Mouse (Mus musculus) right cerebral cortex, postnatal 10 days (tissue): ENCODE measurements around the gene Pcsk5.

Experiments
- DNase-seq, 2 experiments: peaks; one replicate each; pipeline ENCODE4 v3.0.0; 2021; ENCODE audit warnings: low spot score in 2 of 2

Pcsk5 gene

GRCm38 (mm10) chr19:17572315-17572714, 265.1 kb downstream of the Pcsk5 start:
- DNase-seq = no peak

DNA sequence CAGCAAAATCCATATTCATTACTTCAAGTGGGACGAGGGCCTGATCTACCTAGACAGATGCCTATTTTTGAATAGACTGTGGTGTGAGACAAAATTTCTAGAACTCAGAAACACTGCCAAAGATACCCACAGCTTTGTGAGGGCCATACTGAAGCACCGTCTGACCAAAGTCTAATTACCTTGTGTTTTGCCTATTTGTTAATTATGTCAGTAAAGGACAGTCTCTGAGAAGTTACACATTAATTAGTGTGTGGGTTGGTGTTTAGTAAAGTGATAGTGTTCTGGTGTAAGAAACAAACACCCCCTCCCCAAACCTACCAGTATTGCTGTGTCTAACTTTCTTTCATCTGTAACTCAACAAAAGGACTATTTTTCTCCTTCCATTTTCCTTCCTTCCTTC, 266.5 kb downstream of the Pcsk5 start:
- DNase-seq = no peak

GRCm38 (mm10) chr19:17567264-17567663, 270.2 kb downstream of the Pcsk5 start:
- DNase-seq = no peak

GRCm38 (mm10) chr19:17566097-17566496, 271.3 kb downstream of the Pcsk5 start:
- DNase-seq = peak in 1 of 2 experiments; percentile 25

DNA sequence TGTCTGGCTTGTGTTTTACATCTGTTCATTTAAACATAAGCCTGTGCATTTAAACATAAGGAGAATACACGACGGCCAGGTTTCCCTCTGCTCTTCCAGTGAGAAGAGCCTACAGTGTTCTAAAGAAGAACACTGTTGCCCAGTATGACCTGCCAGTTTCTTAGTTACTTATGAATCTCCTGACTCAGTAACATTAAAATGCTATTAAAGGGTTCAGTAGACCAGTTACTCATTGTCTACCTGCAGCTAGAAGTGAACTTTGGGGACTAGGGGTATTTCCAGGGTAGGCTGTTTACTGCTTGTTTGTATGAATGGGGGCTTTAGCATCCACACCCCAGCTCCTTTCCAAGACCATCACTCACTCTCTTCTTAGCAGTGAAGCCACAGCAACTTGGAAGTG, 278.7 kb downstream of the Pcsk5 start:
- no peak for DNase-seq

- DNase-seq = no peak
Observed at GRCm38 (mm10) chr19:17555159-17555558, 282.3 kb downstream of the Pcsk5 start.

DNA sequence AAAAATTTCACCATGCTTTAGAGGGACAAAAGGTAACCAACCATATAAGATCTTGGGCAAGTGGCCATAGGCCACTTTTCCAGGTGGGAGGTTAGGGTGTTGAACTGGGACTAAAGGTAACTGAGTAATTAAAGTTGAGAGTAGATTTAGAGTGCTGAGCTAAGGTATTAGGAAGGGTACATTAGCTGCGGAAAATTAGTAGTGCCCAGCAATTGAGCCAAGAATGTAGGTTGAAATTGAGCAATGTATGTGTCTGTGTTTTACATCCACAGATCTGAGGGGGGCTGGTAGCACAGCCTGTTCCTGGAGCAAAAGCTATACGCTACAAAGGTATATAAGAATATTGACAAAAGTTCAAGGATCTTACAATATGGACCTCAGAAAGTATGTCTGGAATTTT, 282.9 kb downstream of the Pcsk5 start:
- DNase-seq = no peak

DNA sequence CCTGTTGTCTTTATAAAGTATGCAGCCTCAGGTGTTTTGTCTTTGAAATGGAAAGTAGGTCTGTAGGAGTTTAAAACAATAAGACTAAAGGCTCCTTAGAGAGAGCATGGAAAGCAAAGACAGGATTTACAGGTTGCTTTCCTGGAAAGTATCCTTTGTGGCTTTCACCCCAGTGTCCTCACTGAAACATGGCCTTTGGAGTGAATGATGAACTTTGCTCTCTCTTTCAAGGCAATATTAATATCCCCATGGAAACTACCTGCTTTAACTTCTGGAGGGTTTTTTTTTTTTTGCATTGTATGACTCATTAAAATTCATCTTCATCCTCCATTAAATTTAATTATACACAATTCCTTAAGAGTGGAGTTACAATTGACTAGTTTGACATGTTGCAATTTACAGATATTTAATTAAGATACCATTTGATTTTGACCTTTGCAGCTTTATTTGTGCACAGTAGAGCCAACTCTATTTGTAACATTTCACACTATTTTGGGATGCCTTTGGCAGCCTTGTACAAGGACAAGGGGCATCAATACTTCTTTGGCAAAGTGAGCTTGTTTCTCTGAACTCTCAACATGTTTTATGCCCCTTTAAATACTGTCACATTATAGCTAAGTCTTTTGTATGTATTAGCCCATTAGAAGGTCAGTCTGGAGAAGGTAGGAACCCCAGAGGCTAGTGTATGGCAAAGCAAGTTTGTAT, 283.9 kb downstream of the Pcsk5 start:
- DNase-seq = no peak

DNA sequence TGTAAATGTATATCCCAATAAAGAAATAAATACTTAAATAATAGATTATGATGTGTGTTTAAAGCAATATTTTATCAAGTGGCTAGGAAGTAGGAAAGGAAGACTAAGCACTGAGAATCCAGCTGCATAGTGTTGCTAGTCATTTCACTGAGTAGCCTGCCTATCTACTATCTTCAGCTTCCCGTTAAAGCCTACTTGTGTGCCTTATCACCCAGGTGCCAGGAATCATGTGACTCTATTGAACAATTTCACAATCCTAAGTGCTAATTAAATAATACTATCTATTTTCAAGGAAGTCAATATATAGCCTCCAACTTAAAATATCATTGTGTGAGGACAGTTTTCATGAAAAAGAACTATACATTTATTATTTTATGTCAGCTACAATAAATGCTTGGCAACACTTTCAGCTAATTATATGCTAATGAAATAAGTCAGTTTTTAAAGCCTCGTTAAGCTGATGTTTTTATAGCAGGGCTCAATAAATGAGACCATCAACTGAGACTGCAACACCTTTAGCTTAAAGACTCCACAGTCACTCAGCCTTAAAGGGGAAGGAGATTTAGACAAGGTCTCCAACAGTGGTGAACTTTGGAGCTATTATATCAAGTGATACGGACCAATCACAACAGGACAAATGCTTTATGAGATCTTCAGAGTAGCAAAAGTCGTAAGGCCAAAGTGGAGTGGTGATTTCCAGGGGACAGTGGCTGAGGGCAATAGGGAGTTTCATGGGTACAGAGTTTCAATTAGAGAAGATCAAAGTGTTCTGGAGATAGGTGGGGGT, 308.5 kb downstream of the Pcsk5 start:
- no peak for DNase-seq

DNA sequence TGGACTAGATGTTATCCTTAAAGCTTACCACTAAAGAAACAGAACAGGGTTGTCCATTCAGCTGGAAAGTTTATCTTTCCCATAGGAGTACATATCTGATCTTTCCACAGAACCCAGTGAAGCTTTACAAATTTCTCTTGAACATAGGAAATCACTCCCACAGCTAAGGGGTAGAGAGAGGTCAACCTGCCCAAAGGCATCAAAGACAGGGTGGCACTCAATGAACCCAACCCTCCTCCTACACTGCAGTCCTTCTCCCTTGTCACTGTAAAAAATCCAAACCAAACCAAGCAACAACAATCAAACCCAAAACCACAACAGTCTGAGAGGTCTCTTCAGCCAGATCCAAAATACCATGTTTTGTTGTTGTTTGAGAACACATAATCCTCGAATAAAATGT, 311.9 kb downstream of the Pcsk5 start:
- DNase-seq = no peak

GRCm38 (mm10) chr19:17514456-17514855, 323.0 kb downstream of the Pcsk5 start:
- DNase-seq = no peak

DNA sequence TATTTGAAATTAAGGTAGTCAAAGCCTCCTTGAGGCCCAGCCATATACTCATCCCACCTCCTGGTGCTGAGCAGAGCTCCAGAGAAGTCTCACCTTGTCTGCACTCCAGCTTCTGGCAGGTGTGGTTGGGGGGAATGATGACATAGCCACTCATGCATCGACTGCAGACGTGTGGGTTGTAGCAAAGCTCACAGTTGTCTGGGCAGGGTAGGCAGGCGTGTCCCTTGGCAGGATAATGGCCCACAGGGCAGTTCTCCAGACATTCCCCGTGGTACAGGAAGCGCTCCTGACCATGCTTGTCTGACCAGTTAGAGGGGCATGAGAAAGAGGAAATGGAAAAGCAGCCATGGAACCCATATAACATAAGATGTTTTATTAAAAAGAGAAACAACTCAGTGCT, 326.1 kb downstream of the Pcsk5 start:
- DNase-seq = no peak

GRCm38 (mm10) chr19:17504212-17504611, 333.2 kb downstream of the Pcsk5 start:
- no peak for DNase-seq

- DNase-seq = no peak
Observed at GRCm38 (mm10) chr19:17498586-17499235, 338.7 kb downstream of the Pcsk5 start.

DNA sequence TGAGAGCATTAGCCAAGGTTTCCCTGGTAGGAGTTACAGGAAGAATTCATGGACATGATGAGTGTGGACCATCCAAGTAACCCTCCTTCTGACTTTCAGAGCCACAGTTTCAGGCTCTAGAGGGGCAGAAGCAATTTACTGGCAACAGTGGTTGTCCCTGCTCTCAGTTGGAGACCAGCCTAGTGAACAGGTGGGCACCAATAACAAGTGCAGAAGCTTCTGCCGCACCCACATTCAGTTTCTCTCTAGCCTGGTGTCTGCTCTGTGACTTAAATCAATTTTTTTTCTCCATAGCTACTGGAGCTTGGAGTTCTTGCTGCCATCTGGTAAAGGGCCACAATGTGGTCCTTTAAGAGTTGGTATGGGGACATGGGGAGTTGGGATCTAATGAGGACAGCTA, 341.3 kb downstream of the Pcsk5 start:
- no peak for DNase-seq

- no peak for DNase-seq
Observed at GRCm38 (mm10) chr19:17491822-17492544, 345.4 kb downstream of the Pcsk5 start.

DNA sequence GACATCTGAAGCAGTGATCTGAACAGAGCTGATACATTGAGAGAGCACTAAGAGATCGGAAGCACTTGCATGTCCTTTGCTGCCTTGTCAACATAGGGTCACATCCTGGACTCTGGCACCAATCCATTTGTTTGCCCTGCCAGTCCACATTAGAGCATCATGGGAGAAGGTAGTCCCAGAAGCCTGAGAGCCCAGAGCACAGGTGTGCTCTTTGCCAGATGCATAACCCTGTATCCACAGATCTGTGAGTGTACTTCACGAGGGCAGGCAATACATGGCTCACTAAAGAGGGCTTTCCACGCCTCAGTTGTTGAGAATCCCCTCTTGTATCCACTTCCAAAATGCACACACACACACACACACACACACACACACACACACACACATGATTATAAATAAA, 346.1 kb downstream of the Pcsk5 start:
- DNase-seq = no peak

DNA sequence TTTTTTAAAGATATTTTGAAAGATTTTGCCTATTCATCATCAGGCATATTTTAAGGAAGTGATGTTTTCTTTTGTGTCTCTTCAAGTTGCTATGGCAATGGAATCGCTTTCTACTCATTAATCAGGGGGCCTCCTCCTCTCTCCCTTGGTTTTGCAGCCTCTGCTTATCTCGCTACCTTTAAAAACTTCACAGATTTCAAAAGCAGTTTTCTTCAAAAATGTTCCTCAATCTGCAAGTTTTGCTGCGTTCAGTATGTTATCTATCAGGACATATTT, 347.6 kb downstream of the Pcsk5 start:
- DNase-seq = no peak

DNA sequence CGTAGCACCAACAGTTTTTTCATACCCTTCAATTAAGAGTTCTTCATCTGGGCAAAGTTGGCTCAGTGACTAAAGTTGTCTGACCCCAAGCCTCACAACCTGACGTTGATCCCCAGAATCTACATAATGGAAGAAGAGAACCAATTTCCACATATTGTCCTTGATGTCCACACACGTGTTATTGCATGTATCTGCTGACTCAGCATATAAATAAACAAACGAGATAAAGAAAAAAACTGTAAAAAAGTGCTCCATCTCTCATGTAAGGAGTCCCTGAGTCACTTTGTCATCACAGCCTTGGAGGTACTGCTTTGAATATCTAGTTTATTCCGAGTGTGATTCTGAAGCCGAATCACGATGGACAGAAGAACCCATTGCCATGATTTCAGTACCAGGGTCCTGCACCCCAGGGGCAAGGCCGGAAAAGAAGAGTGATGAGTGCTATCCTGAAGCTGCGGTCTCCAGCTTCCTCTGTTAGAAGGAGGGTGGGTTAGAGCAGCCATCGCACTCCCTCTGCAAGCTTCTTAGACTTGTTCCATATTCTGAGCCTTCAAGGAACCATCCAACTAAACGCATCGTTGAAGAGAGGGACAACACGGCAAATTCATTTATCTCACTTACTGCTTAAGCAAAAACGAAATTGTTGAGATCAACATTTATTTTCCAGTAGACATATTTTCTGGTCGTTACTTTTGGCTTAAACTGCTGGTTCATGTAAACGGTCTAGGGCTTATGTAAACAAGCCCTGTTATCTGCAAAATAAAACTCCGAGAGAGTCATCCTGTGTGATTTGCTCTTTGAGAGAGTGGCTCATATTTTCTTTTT, 348.2 kb downstream of the Pcsk5 start:
- no peak for DNase-seq

- DNase-seq = no peak
Observed at GRCm38 (mm10) chr19:17482126-17482790, 355.2 kb downstream of the Pcsk5 start.

DNA sequence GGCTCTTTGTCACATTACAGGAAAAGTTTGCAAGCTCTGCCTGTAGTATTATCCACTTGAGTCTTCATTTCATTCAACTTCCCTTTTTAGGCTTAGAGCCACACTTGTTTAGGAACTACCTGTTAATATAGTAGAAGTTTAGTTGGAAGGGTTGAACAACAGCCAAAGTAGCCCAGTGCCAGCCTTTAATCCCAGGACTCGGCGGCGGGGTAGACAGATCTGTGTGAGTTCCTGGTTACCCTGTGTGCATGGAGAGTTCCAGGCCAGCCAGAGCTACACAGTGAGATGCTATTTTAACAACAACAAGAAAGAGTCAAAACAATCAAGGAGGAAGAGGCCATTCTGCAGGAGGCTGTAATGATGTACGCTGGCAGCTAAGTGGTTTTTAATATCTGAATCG, 358.0 kb downstream of the Pcsk5 start:
- no peak for DNase-seq
